Mouse (Mus musculus) heart, adult 2 months (tissue): Measurements from ENCODE around the gene Pctp.

Source experiments
- CTCF ChIP-seq: fragments of 200-600 bp; IDR thresholded peaks from 2 replicates; pipeline ENCODE4 v1.8.1; 2022; ENCODE audit warnings: antibody characterized with exemption, mild to moderate bottlenecking, moderate library complexity
- EP300 ChIP-seq: fragments of 200-500 bp; IDR thresholded peaks from 2 replicates; pipeline ENCODE4 v1.6.1; 2011; ENCODE audit warnings: low read depth, low read length, control low read depth; ENCODE audit not compliant: insufficient read depth
- POLR2A ChIP-seq: fragments of 200-500 bp; IDR thresholded peaks from 2 replicates; pipeline ENCODE4 v1.6.1; 2011; ENCODE audit warnings: mild to moderate bottlenecking, low read depth, low read length, control low read depth; ENCODE audit not compliant: insufficient read depth

GRCm38 (mm10) chr11:90047271-90047670 lies 44.6 kb upstream of the Pctp start:
- TF ChIP-seq EP300: no peak
- TF ChIP-seq POLR2A: no peak
- no peak for TF ChIP-seq CTCF
